Mouse (Mus musculus) stomach, embryonic 16.5 days (tissue): Measurements from ENCODE around the gene Atp6v1g1. TPM values are rescaled to one million over a fixed set of nuclear protein-coding genes. Genes with fewer than 3 reads are reported as not detected.

Experiments
- ATAC-seq: fragments of 200-750 bp; cut with Nextera tagmentation; 2 replicates; pipeline ENCODE4 v1.8.0; 2017; ENCODE audit warnings: moderate number of reproducible peaks, moderate TSS enrichment; ENCODE audit not compliant: insufficient read depth, low FRiP score
- H3K27ac ChIP-seq: fragments of 300-500 bp; sonication (generic); 2 replicates; pipeline ENCODE4 v1.5.1; 2014; ENCODE audit warnings: low read length
- H3K27me3 ChIP-seq: fragments of 300-500 bp; sonication (generic); 2 replicates; pipeline ENCODE4 v1.6.1; 2014; ENCODE audit warnings: low read length, control low read depth, mixed read lengths; ENCODE audit not compliant: control insufficient read depth, insufficient read depth
- H3K36me3 ChIP-seq: fragments of 300-500 bp; sonication (generic); 2 replicates; pipeline ENCODE4 v1.6.1; 2014; ENCODE audit warnings: low read length; ENCODE audit not compliant: control insufficient read depth, insufficient read depth
- H3K4me1 ChIP-seq: fragments of 300-500 bp; sonication (generic); 2 replicates; pipeline ENCODE4 v1.6.1; 2014; ENCODE audit warnings: low read length, control low read depth, mixed read lengths; ENCODE audit not compliant: control insufficient read depth, insufficient read depth
- H3K4me2 ChIP-seq: fragments of 300-500 bp; sonication (generic); 2 replicates; pipeline ENCODE4 v1.6.1; 2014; ENCODE audit warnings: low read depth, low read length, mixed read lengths
- H3K4me3 ChIP-seq: fragments of 300-500 bp; sonication (generic); replicated peaks from 2 replicates; pipeline ENCODE4 v1.5.1; 2014; ENCODE audit warnings: mild to moderate bottlenecking, low read length
- H3K9ac ChIP-seq: fragments of 300-500 bp; sonication (generic); 2 replicates; pipeline ENCODE4 v1.6.1; 2014; ENCODE audit warnings: low read length
- H3K9me3 ChIP-seq: fragments of 300-500 bp; sonication (generic); replicated peaks from 2 replicates; pipeline ENCODE4 v1.6.1; 2016; ENCODE audit warnings: low read length, control low read depth; ENCODE audit not compliant: control insufficient read depth
- WGBS: fragments of 180-500 bp; shearing (Covaris S2); extraction: QIAGEN DNeasy Blood & Tissue Kit; methylation state at CpG from one replicate; pipeline ENCODE4 v1.1.7; 2014; 5-methylcytosine and 5-hydroxymethylcytosine counted together
- polyA plus RNA-seq: library from polyadenylated mRNA; unstranded; fragments of >200 nt; fragmentation: Nextera tagmentation; extraction: Ambion mirVana; gene quantifications from 2 replicates; pipeline ENCODE4 v1.2.1, GENCODE M21; 2015

Gene Atp6v1g1
- 257 and 277 TPM in 2 replicates for polyA plus RNA-seq

- peaks cover 9% of the 10 kb centered on the region for H3K36me3 ChIP-seq
- H3K27me3 ChIP-seq = no peaks in the 10 kb centered on the region
- ATAC-seq = peak; percentile 96
- peak within 1 kb of the TSS; percentile 79 for H3K4me3 ChIP-seq
- under 1% methylated on average over 54 of the region's 57 CpGs for WGBS
- H3K4me1 ChIP-seq = peaks cover 20% of the 10 kb centered on the region
- H3K27ac ChIP-seq = peak within 1 kb of the TSS; percentile 80
- peak within 1 kb of the TSS; percentile 73 for H3K4me2 ChIP-seq
- H3K9ac ChIP-seq = peak within 1 kb of the TSS; percentile 90
- H3K9me3 ChIP-seq = no peaks in the 10 kb centered on the region
Measured at GRCm38 (mm10) chr4:63544494-63545230, at the start of gene Atp6v1g1. Gene Atp6v1g1 (plus strand): TSS chr4:63544772.

- H3K36me3 ChIP-seq = no peaks in the 10 kb centered on the region
- peaks cover 14% of the 10 kb centered on the region for H3K4me1 ChIP-seq
- peaks cover 12% of the 10 kb centered on the region for H3K27me3 ChIP-seq
- H3K27ac ChIP-seq = no peak overlapping the region
- peak overlapping the region; percentile 97 for H3K4me2 ChIP-seq
- ATAC-seq = peak; percentile 51
- H3K4me3 ChIP-seq = peak overlapping the region; percentile 74
- H3K9me3 ChIP-seq = no peaks in the 10 kb centered on the region
- under 1% methylated on average over 99 of the region's 107 CpGs for WGBS
- peak overlapping the region; percentile 76 for H3K9ac ChIP-seq
Measured at GRCm38 (mm10) chr4:63494967-63495914, 49.3 kb upstream of the Atp6v1g1 start.

- H3K4me2 ChIP-seq = peak within 1 kb of the TSS; percentile 97
- ATAC-seq = peak; percentile 88
- under 1% methylated on average over 28 of the region's 34 CpGs for WGBS
Measured at GRCm38 (mm10) chr4:63495915-63496278, 48.7 kb upstream of the Atp6v1g1 start, which contains the start of gene Whrn. Gene Whrn (minus strand): TSS chr4:63495991.

GRCm38 (mm10) chr4:63496312-63496711 is 48.3 kb upstream of the Atp6v1g1 start:
- H3K4me3 ChIP-seq = peak overlapping the region; percentile 74
- H3K4me2 ChIP-seq = peak overlapping the region; percentile 97
- H3K27ac ChIP-seq = no peak overlapping the region
- no peak for ATAC-seq
- peaks cover 12% of the 10 kb centered on the region for H3K27me3 ChIP-seq
- peak overlapping the region; percentile 76 for H3K9ac ChIP-seq
- H3K4me1 ChIP-seq = peaks cover 14% of the 10 kb centered on the region
- H3K36me3 ChIP-seq = no peaks in the 10 kb centered on the region
- WGBS = 6% methylated on average over 6 of the region's 6 CpGs
- no peaks in the 10 kb centered on the region for H3K9me3 ChIP-seq

More at GRCm38 (mm10) chr4:63495915-63496278, 48.7 kb upstream of the Atp6v1g1 start, which contains the start of gene Whrn:
- peaks cover 14% of the 10 kb centered on the region for H3K4me1 ChIP-seq
- peaks cover 12% of the 10 kb centered on the region for H3K27me3 ChIP-seq
- no peak within 1 kb of the TSS for H3K27ac ChIP-seq
- peak within 1 kb of the TSS; percentile 76 for H3K9ac ChIP-seq
- H3K4me3 ChIP-seq = peak within 1 kb of the TSS; percentile 74
- no peaks in the 10 kb centered on the region for H3K36me3 ChIP-seq
- H3K9me3 ChIP-seq = no peaks in the 10 kb centered on the region

GRCm38 (mm10) chr4:63498346-63498745 is 46.2 kb upstream of the Atp6v1g1 start:
- no peaks in the 10 kb centered on the region for H3K9me3 ChIP-seq
- H3K27me3 ChIP-seq = peaks cover 12% of the 10 kb centered on the region
- H3K4me3 ChIP-seq = no peak overlapping the region
- no peak overlapping the region for H3K27ac ChIP-seq
- H3K36me3 ChIP-seq = no peaks in the 10 kb centered on the region
- H3K4me1 ChIP-seq = peaks cover 14% of the 10 kb centered on the region
- ATAC-seq = no peak
- no peak overlapping the region for H3K9ac ChIP-seq
- no peak overlapping the region for H3K4me2 ChIP-seq
- 22% methylated on average over 3 of the region's 3 CpGs for WGBS

- no peak overlapping the region for H3K4me3 ChIP-seq
- no peak overlapping the region for H3K27ac ChIP-seq
- no peak overlapping the region for H3K9ac ChIP-seq
- H3K27me3 ChIP-seq = no peaks in the 10 kb centered on the region
- no peaks in the 10 kb centered on the region for H3K36me3 ChIP-seq
- no peak for ATAC-seq
- no peaks in the 10 kb centered on the region for H3K4me1 ChIP-seq
- WGBS = 66% methylated on average over 5 of the region's 5 CpGs
- no peak overlapping the region for H3K4me2 ChIP-seq
- H3K9me3 ChIP-seq = no peaks in the 10 kb centered on the region
Measured at GRCm38 (mm10) chr4:63501050-63501449, 43.5 kb upstream of the Atp6v1g1 start.

- 73% methylated on average over 5 of the region's 5 CpGs for WGBS
- Histone ChIP-seq H3K9ac (no peak overlapping the region), H3K4me1 (no peaks in the 10 kb centered on the region), H3K9me3 (no peaks in the 10 kb centered on the region), H3K4me3 (no peak overlapping the region), H3K27me3 (no peaks in the 10 kb centered on the region), H3K27ac (no peak overlapping the region), H3K36me3 (no peaks in the 10 kb centered on the region), H3K4me2 (no peak overlapping the region)
- no peak for ATAC-seq
Measured at GRCm38 (mm10) chr4:63503949-63504348, 40.6 kb upstream of the Atp6v1g1 start.

GRCm38 (mm10) chr4:63507478-63507877 is 37.1 kb upstream of the Atp6v1g1 start:
- ATAC-seq = no peak
- 78% methylated on average over 5 of the region's 5 CpGs for WGBS

GRCm38 (mm10) chr4:63508232-63508631 is 36.3 kb upstream of the Atp6v1g1 start:
- no peaks in the 10 kb centered on the region for H3K27me3 ChIP-seq
- no peak overlapping the region for H3K4me3 ChIP-seq
- 29% methylated on average over 4 of the region's 4 CpGs for WGBS
- H3K9me3 ChIP-seq = no peaks in the 10 kb centered on the region
- no peak overlapping the region for H3K4me2 ChIP-seq
- no peaks in the 10 kb centered on the region for H3K36me3 ChIP-seq
- H3K4me1 ChIP-seq = no peaks in the 10 kb centered on the region
- H3K9ac ChIP-seq = no peak overlapping the region
- no peak for ATAC-seq
- H3K27ac ChIP-seq = no peak overlapping the region

More at GRCm38 (mm10) chr4:63507478-63507877, 37.1 kb upstream of the Atp6v1g1 start:
- Histone ChIP-seq H3K9ac (no peak overlapping the region), H3K4me2 (no peak overlapping the region), H3K36me3 (no peaks in the 10 kb centered on the region), H3K27ac (no peak overlapping the region), H3K4me3 (no peak overlapping the region), H3K4me1 (no peaks in the 10 kb centered on the region), H3K9me3 (no peaks in the 10 kb centered on the region), H3K27me3 (no peaks in the 10 kb centered on the region)
